Mouse (Mus musculus) lung, adult 18-20 months (tissue): ENCODE data around the gene Rab28.
"Not testable (repeated sequence)": the region's sequence is repeated elsewhere in the genome, so short reads cannot be mapped to it uniquely, and the experiment has no call there.

Experiments used
- DNase-seq, 2 experiments: peaks; one replicate each; pipeline ENCODE4 v3.0.0; 2022; ENCODE audit warnings: mixed read lengths in 2 of 2

The Rab28 gene

DNA sequence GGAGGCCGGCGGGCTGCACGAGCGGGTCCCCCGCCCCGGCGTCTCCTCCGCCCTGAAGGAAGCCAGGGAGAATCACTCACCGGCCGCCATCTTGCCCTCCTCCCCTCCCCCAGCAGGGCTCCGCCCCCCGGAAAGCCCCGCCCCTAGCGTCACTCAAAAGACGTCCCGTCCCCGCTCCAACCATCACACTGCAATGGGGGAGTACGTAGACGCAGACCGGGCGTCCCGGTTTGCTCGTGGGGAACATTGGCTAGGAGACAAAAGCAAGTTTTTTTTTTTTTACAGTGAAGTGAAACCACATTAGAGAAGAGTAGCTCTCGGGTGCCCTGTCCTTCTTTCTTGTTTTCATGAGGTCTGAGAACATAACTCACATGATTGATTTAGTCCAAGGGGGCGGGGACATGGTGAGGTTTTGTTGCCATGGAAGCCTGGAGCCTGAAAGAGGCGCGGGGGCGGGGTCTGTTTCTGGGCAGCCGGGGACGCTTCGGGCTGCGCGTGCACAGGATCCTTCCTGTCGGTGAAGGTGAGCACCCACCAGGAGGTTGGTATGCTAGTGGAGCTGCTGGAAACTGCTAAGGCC lies at the start of gene Rab28:
TSS of gene Rab28 (minus strand) at position 107 of the 580 bp plus-strand sequence.
- peak; percentile 95 to 96 for DNase-seq

GRCm38 (mm10) chr5:41757338-41757737 lies 49.4 kb upstream of the Rab28 start:
- DNase-seq, result no peak

DNA sequence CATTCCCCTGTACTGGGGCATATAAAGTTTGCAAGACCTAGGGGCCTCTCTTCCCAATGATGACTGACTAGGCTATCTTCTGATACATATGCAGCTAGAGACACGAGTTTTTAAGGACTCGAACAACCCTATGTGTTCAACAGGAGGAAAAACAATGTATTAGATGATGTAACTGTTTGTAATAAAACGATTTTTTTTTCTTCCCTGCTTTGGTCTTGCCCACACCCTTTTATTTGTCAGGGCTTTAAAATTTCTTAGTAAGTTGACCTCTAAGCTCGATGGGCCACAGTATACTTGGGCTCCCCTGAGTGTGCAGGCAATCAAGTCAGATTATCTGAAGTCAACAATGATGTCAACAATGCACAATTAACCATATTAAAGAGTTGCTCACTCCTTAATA lies 48.4 kb upstream of the Rab28 start:
- DNase-seq, result no peak

DNA sequence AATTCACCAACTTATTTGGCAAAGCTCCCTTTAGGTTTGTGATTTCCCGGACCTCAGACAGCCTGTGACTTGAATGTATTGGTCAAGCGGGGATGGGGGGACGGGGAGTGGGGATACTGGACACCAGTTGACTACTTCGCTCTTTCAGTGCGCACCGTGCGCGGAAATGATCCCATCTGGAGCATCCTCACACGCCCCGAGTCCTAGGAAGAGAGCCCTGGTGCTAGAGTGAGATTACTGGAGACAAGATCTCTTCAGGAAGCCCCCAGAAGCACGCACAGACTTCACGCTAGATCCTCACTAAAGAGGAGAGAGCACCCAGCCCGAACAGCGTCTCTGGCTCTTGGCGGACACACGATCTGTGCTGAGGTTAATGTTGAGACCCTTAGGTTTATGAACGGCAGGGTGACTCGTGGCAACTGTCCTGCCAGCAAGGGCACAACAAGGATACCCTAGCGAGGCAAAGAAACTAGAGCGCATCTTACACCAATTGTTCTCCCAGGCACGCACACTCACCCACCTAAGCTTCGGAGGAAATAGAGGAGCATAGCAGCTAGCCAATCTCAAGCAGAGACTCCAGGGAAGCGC lies 47.5 kb upstream of the Rab28 start:
- DNase-seq, result no peak

DNA sequence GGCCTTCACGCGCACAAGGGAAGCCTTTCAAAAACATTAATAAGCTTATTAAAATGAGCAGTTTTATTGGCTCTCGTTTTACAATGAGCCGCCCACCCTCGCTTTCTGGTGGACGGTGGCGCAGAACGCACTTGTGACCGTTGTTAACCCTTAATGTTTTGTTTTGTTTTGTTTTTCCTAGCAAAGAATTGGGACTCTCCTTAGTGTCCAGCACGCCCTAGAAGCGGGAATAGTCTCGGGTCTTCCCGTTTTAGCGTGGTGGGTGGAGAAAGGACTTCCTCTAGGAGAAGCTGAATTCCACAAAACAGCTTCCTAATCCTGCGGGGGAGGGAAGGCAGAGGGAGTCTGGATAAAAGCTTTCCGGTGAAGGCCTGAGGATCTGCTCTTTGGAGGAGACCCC lies 46.9 kb upstream of the Rab28 start:
- DNase-seq, result no peak

- no peak for DNase-seq
These were observed 46.3 kb upstream of the Rab28 start for GRCm38 (mm10) chr5:41754226-41754775.

- no peak for DNase-seq
These were observed 44.8 kb upstream of the Rab28 start for GRCm38 (mm10) chr5:41752721-41753120.

DNA sequence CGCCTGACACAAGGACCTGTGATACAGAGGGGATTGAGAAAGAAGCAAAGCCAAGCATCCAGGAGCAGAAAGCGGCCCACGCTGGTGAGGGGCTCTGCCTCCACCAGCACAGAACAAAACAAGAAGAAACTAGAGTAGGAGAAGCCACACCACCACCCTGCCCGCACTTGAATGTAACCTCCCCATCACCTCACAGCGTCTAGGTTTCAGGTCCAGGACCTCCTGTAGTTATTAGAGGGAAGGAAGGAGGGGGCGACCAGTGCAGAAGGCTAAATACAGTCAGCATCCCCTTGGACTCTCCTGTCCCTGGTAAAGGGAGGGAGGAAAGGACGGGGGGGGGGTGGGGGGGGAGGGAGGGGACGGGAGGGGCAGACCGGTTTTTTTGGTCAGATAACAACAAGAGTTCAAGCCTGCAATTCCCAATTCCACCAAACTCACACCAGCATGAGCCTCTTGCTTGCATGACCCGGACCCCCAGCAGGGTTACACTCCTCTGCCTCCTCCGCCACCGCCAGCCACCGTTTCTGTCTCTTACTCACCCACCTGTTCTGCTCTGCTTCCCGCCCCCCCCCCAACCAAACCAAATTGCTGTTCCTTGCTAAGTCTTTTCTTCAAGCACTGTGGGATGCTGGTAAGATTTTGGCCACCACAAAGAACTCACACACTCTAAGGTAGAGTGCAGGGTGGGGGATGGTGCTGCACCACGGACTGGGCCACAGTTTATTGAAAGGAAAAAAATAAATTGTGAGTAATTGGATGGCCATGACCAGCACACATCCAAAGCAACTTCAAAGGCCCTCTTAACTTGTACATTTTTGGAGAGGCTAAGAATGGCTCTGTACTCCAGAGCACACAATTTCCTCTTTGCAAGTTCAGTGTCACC lies 37.2 kb upstream of the Rab28 start:
- DNase-seq, result no peak

GRCm38 (mm10) chr5:41744234-41744633 lies 36.3 kb upstream of the Rab28 start:
- no peak for DNase-seq

GRCm38 (mm10) chr5:41738817-41739216 lies 30.9 kb upstream of the Rab28 start:
- no peak for DNase-seq

- DNase-seq, result no peak
These were observed 29.1 kb upstream of the Rab28 start for GRCm38 (mm10) chr5:41737039-41737438.

- DNase-seq, result no peak
These were observed 19.1 kb upstream of the Rab28 start for GRCm38 (mm10) chr5:41727017-41727416.

- no peak for DNase-seq
These were observed 17.6 kb upstream of the Rab28 start for GRCm38 (mm10) chr5:41725573-41725972.

DNA sequence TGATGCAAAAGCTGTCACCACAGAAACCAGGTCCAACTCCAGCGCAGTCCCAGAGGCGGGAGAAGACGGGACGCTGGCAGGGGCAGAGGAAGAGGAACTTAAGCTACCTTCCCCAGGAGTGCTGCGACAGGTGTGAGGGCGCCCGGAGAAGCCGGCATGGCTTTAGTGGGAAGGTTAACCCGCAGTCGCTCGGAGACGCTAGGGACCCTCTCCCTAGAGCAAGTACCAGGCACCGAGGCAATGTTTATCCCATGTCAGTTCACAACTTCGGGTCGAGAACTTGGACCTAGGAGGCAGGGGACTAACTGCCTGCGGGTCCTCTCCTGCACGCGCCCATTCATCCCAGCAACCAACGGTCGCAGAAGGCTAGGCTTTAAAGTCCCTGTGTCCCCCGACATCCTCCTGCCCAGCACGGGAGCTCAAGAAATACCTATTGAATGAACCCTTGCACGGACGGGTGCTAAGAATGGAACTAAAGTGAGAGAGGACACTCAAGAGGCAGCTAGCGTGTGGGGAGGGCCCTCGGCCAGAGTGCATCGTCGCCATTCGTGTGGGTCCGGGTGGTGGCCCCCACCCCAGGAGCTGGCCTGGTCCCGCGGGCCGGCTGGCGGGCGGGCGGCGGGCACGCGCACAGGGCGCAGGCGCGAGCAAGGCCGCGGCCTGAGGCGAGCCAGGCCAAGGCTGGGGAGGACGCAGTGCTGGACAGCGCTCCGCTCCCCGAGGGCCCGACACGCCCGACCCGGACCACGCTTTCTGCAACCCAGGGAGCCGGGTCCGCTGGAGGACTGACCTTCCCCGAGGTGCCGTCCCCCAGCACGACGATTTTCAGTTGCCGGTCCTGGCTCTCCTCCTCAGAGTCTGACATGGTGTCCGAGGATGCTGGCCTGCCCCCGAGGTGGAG lies 592 bp downstream of the Rab28 start:
- peak; percentile 30 to 58 for DNase-seq

GRCm38 (mm10) chr5:41706777-41707114 lies 1.2 kb downstream of the Rab28 start:
- no peak for DNase-seq

- DNase-seq, result not testable (repeated sequence)
These were observed 6.9 kb downstream of the Rab28 start for GRCm38 (mm10) chr5:41701085-41701484.

- DNase-seq, result no peak
These were observed 10.0 kb downstream of the Rab28 start for GRCm38 (mm10) chr5:41697958-41698357.

DNA sequence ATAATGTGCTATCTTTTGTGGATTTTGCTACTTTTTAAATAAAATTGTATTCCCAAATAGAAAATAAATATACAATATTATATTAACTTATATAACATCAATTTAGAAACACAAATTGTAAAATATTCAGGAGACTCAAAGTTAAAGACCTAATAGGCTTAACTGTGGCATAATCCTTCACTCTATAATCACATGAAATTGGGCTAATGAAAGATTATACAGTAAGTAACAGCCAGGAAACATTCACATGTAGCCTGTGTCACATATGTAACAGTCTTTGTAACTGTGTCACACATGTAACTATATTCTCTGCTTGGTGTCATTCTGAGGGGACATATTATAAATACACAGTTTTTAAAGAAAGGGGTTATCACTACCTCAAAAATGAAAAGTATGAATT lies 22.9 kb downstream of the Rab28 start:
- no peak for DNase-seq

- DNase-seq, result no peak
These were observed 24.0 kb downstream of the Rab28 start for GRCm38 (mm10) chr5:41683976-41684375.

GRCm38 (mm10) chr5:41666012-41666411 lies 41.9 kb downstream of the Rab28 start:
- no peak for DNase-seq

GRCm38 (mm10) chr5:41636793-41637192 lies 71.2 kb downstream of the Rab28 start:
- no peak for DNase-seq
